Mouse (Mus musculus) spleen, adult 2 months (tissue): ENCODE measurements around the gene Nckap5.

Experiments
- CTCF ChIP-seq: fragments of 200-500 bp; IDR thresholded peaks from 2 replicates; pipeline ENCODE4 v1.5.1; 2011; ENCODE audit warnings: mild to moderate bottlenecking, inconsistent platforms; ENCODE audit not compliant: insufficient read depth, insufficient read length, insufficient replicate concordance; ENCODE audit errors: extremely low read depth
- POLR2A ChIP-seq: fragments of 200-500 bp; IDR thresholded peaks from 2 replicates; pipeline ENCODE4 v1.6.1; 2011; ENCODE audit warnings: low read depth, low read length, inconsistent platforms

DNA sequence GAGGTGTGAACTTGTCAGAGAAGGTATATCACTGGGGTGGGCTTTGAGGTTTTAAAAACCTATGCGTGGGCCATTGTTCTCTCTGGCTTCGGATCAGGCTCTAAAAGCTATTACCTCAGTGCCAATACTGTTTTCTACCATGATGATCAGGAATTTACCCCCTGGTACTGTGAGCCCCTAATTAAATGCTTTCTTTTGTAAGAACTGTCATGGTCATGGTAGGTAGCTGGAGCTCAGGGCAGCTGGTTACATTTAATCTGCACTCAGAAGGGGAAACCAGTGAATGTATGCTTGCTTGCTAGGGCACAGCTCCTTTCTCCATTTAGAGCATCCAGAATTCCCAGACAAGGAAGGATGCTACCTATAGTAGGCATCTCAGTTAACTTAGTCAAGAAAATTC lies 759.7 kb downstream of the Nckap5 start:
- TF ChIP-seq POLR2A: no peak
- TF ChIP-seq CTCF: no peak
